Mouse (Mus musculus) regulatory T cell (primary cell): ENCODE measurements around the gene Mcm5.

Experiments used
- in situ Hi-C: fragments of 300-600 bp; cut with MboI, MseI; formaldehyde crosslinking; loops from one replicate; pipeline ENCODE4 v1.15.1; 2025; ENCODE audit warnings: high pct_unique_total_duplicates

The Mcm5 gene

GRCm38 (mm10) chr8:75155740-75156322, 46.5 kb downstream of the Mcm5 start:
- in situ Hi-C loops, result no loop called here

GRCm38 (mm10) chr8:75157471-75158230, 48.3 kb downstream of the Mcm5 start:
- in situ Hi-C loops, result no loop called here

- in situ Hi-C loops, result no loop called here
Measured at GRCm38 (mm10) chr8:75169363-75169762, 60.0 kb downstream of the Mcm5 start.

GRCm38 (mm10) chr8:75172009-75172685, 62.8 kb downstream of the Mcm5 start:
- in situ Hi-C loops, result no loop called here
